Mouse (Mus musculus): ENCODE measurements around the gene Pigx. TPM values are rescaled to one million over a fixed set of nuclear protein-coding genes. Genes with fewer than 3 reads are reported as not detected.
"Not testable (repeated sequence)": the region's sequence is repeated elsewhere in the genome, so short reads cannot be mapped to it uniquely, and the experiment has no call there.

The Pigx gene
- polyA plus RNA-seq, 1 experiment from 2014 or later: 125 TPM

- Histone ChIP-seq H3K27ac (replicated peaks; ENCODE audit: low read depth, low read length) (no peak overlapping the region), H3K9ac (replicated peaks; ENCODE audit: low read length) (no peak overlapping the region), H3K4me3 (replicated peaks; ENCODE audit: low read depth, low read length) (no peak overlapping the region), H3K9me3 (ENCODE audit: control insufficient read depth, low read length) (no peaks in the 10 kb centered on the region), H3K27me3 (ENCODE audit: control insufficient read depth, insufficient read depth, low read length) (no peaks in the 10 kb centered on the region), H3K4me1 (ENCODE audit: control insufficient read depth, insufficient read depth, low read length) (peaks cover 20% of the 10 kb centered on the region), H3K36me3 (ENCODE audit: control insufficient read depth, insufficient read depth, low read length) (no peaks in the 10 kb centered on the region), H3K4me2 (ENCODE audit: low read length) (no peak overlapping the region; the same call in 1 of the 2 replicates)
- DNase-seq: no peak
- 85% methylated on average over 3 of the region's 3 CpGs for WGBS
- no peak for ATAC-seq (ENCODE audit: low FRiP score, low TSS enrichment)
These were observed 23.1 kb downstream of the Pigx start for GRCm38 (mm10) chr16:32076406-32076805.

- no peak overlapping the region for H3K4me2 ChIP-seq (ENCODE audit: low read length)
- H3K9me3 ChIP-seq (ENCODE audit: control insufficient read depth, low read length): no peaks in the 10 kb centered on the region
- H3K4me1 ChIP-seq (ENCODE audit: control insufficient read depth, insufficient read depth, low read length): peaks cover 20% of the 10 kb centered on the region
- H3K36me3 ChIP-seq (ENCODE audit: control insufficient read depth, insufficient read depth, low read length): no peaks in the 10 kb centered on the region
- no peak for ATAC-seq (ENCODE audit: low FRiP score, low TSS enrichment)
- H3K4me3 ChIP-seq (replicated peaks; ENCODE audit: low read depth, low read length): no peak overlapping the region
- 74% methylated on average over 1 of the region's 1 CpGs for WGBS
- no peak for DNase-seq
- no peaks in the 10 kb centered on the region for H3K27me3 ChIP-seq (ENCODE audit: control insufficient read depth, insufficient read depth, low read length)
- no peak overlapping the region for H3K9ac ChIP-seq (replicated peaks; ENCODE audit: low read length)
- no peak overlapping the region for H3K27ac ChIP-seq (replicated peaks; ENCODE audit: low read depth, low read length)
These were observed 23.8 kb downstream of the Pigx start for GRCm38 (mm10) chr16:32075762-32076161.

GRCm38 (mm10) chr16:32070070-32070469, 29.5 kb downstream of the Pigx start:
- not testable (repeated sequence) for H3K9ac ChIP-seq (replicated peaks; ENCODE audit: low read length); H3K4me2 ChIP-seq (ENCODE audit: low read length); H3K36me3 ChIP-seq (ENCODE audit: control insufficient read depth, insufficient read depth, low read length); H3K27ac ChIP-seq (replicated peaks; ENCODE audit: low read depth, low read length); H3K4me1 ChIP-seq (ENCODE audit: control insufficient read depth, insufficient read depth, low read length); H3K9me3 ChIP-seq (ENCODE audit: control insufficient read depth, low read length); DNase-seq; ATAC-seq (ENCODE audit: low FRiP score, low TSS enrichment); H3K4me3 ChIP-seq (replicated peaks; ENCODE audit: low read depth, low read length); H3K27me3 ChIP-seq (ENCODE audit: control insufficient read depth, insufficient read depth, low read length)
- WGBS: 92% methylated on average over 4 of the region's 4 CpGs

GRCm38 (mm10) chr16:32068389-32069300, 30.9 kb downstream of the Pigx start:
- DNase-seq (no peak), ATAC-seq (ENCODE audit: low FRiP score, low TSS enrichment) (no peak)
- Histone ChIP-seq H3K9me3 (ENCODE audit: control insufficient read depth, low read length) (no peaks in the 10 kb centered on the region), H3K27me3 (ENCODE audit: control insufficient read depth, insufficient read depth, low read length) (no peaks in the 10 kb centered on the region), H3K36me3 (ENCODE audit: control insufficient read depth, insufficient read depth, low read length) (no peaks in the 10 kb centered on the region), H3K27ac (replicated peaks; ENCODE audit: low read depth, low read length) (no peak overlapping the region), H3K4me3 (replicated peaks; ENCODE audit: low read depth, low read length) (no peak overlapping the region), H3K4me1 (ENCODE audit: control insufficient read depth, insufficient read depth, low read length) (no peaks in the 10 kb centered on the region), H3K4me2 (ENCODE audit: low read length) (no peak overlapping the region), H3K9ac (replicated peaks; ENCODE audit: low read length) (no peak overlapping the region)
- WGBS: 89% methylated on average over 12 of the region's 12 CpGs

GRCm38 (mm10) chr16:32066899-32067298, 32.6 kb downstream of the Pigx start:
- Histone ChIP-seq H3K4me2 (ENCODE audit: low read length) (no peak overlapping the region), H3K27ac (replicated peaks; ENCODE audit: low read depth, low read length) (no peak overlapping the region), H3K36me3 (ENCODE audit: control insufficient read depth, insufficient read depth, low read length) (no peaks in the 10 kb centered on the region), H3K9me3 (ENCODE audit: control insufficient read depth, low read length) (no peaks in the 10 kb centered on the region), H3K9ac (replicated peaks; ENCODE audit: low read length) (no peak overlapping the region), H3K4me3 (replicated peaks; ENCODE audit: low read depth, low read length) (no peak overlapping the region), H3K27me3 (ENCODE audit: control insufficient read depth, insufficient read depth, low read length) (no peaks in the 10 kb centered on the region), H3K4me1 (ENCODE audit: control insufficient read depth, insufficient read depth, low read length) (no peaks in the 10 kb centered on the region)
- ATAC-seq (ENCODE audit: low FRiP score, low TSS enrichment) (no peak), DNase-seq (no peak)
- WGBS: 97% methylated on average over 1 of the region's 1 CpGs

GRCm38 (mm10) chr16:32063900-32064299, 35.6 kb downstream of the Pigx start:
- Histone ChIP-seq H3K9ac (replicated peaks; ENCODE audit: low read length) (no peak overlapping the region), H3K4me3 (replicated peaks; ENCODE audit: low read depth, low read length) (no peak overlapping the region), H3K27ac (replicated peaks; ENCODE audit: low read depth, low read length) (no peak overlapping the region), H3K9me3 (ENCODE audit: control insufficient read depth, low read length) (no peaks in the 10 kb centered on the region), H3K4me1 (ENCODE audit: control insufficient read depth, insufficient read depth, low read length) (no peaks in the 10 kb centered on the region), H3K27me3 (ENCODE audit: control insufficient read depth, insufficient read depth, low read length) (no peaks in the 10 kb centered on the region), H3K4me2 (ENCODE audit: low read length) (no peak overlapping the region), H3K36me3 (ENCODE audit: control insufficient read depth, insufficient read depth, low read length) (no peaks in the 10 kb centered on the region)
- ATAC-seq (ENCODE audit: low FRiP score, low TSS enrichment): no peak
- DNase-seq: no peak
- 90% methylated on average over 7 of the region's 7 CpGs for WGBS

GRCm38 (mm10) chr16:32062226-32062625, 37.3 kb downstream of the Pigx start:
- H3K4me2 ChIP-seq (ENCODE audit: low read length): no peak overlapping the region
- H3K9me3 ChIP-seq (ENCODE audit: control insufficient read depth, low read length): no peaks in the 10 kb centered on the region
- no peaks in the 10 kb centered on the region for H3K27me3 ChIP-seq (ENCODE audit: control insufficient read depth, insufficient read depth, low read length)
- 87% methylated on average over 2 of the region's 2 CpGs for WGBS
- H3K9ac ChIP-seq (replicated peaks; ENCODE audit: low read length): no peak overlapping the region
- ATAC-seq (ENCODE audit: low FRiP score, low TSS enrichment) (no peak), DNase-seq (no peak)
- H3K4me3 ChIP-seq (replicated peaks; ENCODE audit: low read depth, low read length): no peak overlapping the region
- no peaks in the 10 kb centered on the region for H3K36me3 ChIP-seq (ENCODE audit: control insufficient read depth, insufficient read depth, low read length)
- no peak overlapping the region for H3K27ac ChIP-seq (replicated peaks; ENCODE audit: low read depth, low read length)
- no peaks in the 10 kb centered on the region for H3K4me1 ChIP-seq (ENCODE audit: control insufficient read depth, insufficient read depth, low read length)

GRCm38 (mm10) chr16:32059840-32060523, 39.6 kb downstream of the Pigx start:
- Histone ChIP-seq H3K27me3 (ENCODE audit: control insufficient read depth, insufficient read depth, low read length) (no peaks in the 10 kb centered on the region), H3K9me3 (ENCODE audit: control insufficient read depth, low read length) (no peaks in the 10 kb centered on the region), H3K9ac (replicated peaks; ENCODE audit: low read length) (no peak overlapping the region), H3K4me1 (ENCODE audit: control insufficient read depth, insufficient read depth, low read length) (no peaks in the 10 kb centered on the region), H3K36me3 (ENCODE audit: control insufficient read depth, insufficient read depth, low read length) (no peaks in the 10 kb centered on the region), H3K4me2 (ENCODE audit: low read length) (no peak overlapping the region), H3K27ac (replicated peaks; ENCODE audit: low read depth, low read length) (no peak overlapping the region), H3K4me3 (replicated peaks; ENCODE audit: low read depth, low read length) (no peak overlapping the region)
- no peak for ATAC-seq (ENCODE audit: low FRiP score, low TSS enrichment)
- WGBS: 83% methylated on average over 6 of the region's 6 CpGs
- no peak for DNase-seq
